Mouse (Mus musculus) forebrain, embryonic 12.5 days (tissue): ENCODE data around the gene Ncoa3. TPM values are rescaled to one million over a fixed set of nuclear protein-coding genes. Genes with fewer than 3 reads are reported as not detected.

Experiments
- ATAC-seq: fragments of 200-750 bp; cut with Nextera tagmentation; 2 replicates; pipeline ENCODE4 v1.8.0; 2017; ENCODE audit warnings: moderate TSS enrichment; ENCODE audit not compliant: low FRiP score
- H3K27ac ChIP-seq: fragments of 300-500 bp; sonication (generic); 2 replicates; pipeline ENCODE4 v1.5.1; 2016; ENCODE audit warnings: mild to moderate bottlenecking
- H3K27me3 ChIP-seq: fragments of 300-500 bp; sonication (generic); 2 replicates; pipeline ENCODE4 v1.6.1; 2016; ENCODE audit warnings: mild to moderate bottlenecking
- H3K36me3 ChIP-seq: fragments of 300-500 bp; sonication (generic); replicated peaks from 2 replicates; pipeline ENCODE4 v1.6.1; 2016; ENCODE audit warnings: mild to moderate bottlenecking
- H3K4me1 ChIP-seq: fragments of 300-500 bp; sonication (generic); 2 replicates; pipeline ENCODE4 v1.6.1; 2016
- H3K4me2 ChIP-seq: fragments of 300-500 bp; sonication (generic); 2 replicates; pipeline ENCODE4 v1.6.1; 2016; ENCODE audit warnings: mild to moderate bottlenecking, moderate library complexity
- H3K4me3 ChIP-seq: fragments of 300-500 bp; sonication (generic); replicated peaks from 2 replicates; pipeline ENCODE4 v1.5.1; 2016; ENCODE audit warnings: mild to moderate bottlenecking
- H3K9ac ChIP-seq: fragments of 300-500 bp; sonication (generic); 2 replicates; pipeline ENCODE4 v1.6.1; 2016; ENCODE audit warnings: mild to moderate bottlenecking
- H3K9me3 ChIP-seq: fragments of 300-500 bp; sonication (generic); 2 replicates; pipeline ENCODE4 v1.6.1; 2016
- WGBS: fragments of 180-500 bp; shearing (Covaris S2); methylation state at CpG from one replicate; pipeline ENCODE4 v1.1.7; 2016; 5-methylcytosine and 5-hydroxymethylcytosine counted together
- polyA plus RNA-seq: library from polyadenylated mRNA; unstranded; fragments of >200 nt; fragmentation: Nextera tagmentation; extraction: Ambion mirVana; gene quantifications from 2 replicates; pipeline ENCODE4 v1.2.1, GENCODE M21; 2016

The Ncoa3 gene
- polyA plus RNA-seq, 1 experiment from 2014 or later, result 12.9 TPM

DNA sequence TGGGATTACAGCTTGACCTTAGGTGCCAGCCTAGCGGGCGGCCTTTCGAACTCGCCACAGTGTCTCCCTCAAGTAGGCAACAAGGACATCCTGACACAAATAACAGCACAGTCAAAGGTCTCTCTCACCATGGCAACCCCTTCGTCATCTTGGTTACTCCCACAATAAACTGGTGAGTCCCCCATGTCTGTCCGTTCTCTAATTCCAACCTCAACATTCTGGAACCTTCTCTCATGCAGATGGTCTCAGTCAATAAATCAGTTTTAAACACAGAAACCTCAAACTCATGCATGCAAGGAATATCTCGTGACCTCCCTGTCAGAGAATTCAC is 123.8 kb downstream of the Ncoa3 start:
- no peak overlapping the region for H3K4me2 ChIP-seq
- H3K9me3 ChIP-seq, result no peaks in the 10 kb centered on the region
- WGBS, result 95% methylated on average over 7 of the region's 7 CpGs
- H3K4me3 ChIP-seq, result no peak overlapping the region
- H3K9ac ChIP-seq, result no peak overlapping the region
- peaks cover 14% of the 10 kb centered on the region for H3K4me1 ChIP-seq
- H3K36me3 ChIP-seq, result peaks cover 19% of the 10 kb centered on the region
- ATAC-seq, result no peak
- no peak overlapping the region for H3K27ac ChIP-seq
- H3K27me3 ChIP-seq, result no peaks in the 10 kb centered on the region

GRCm38 (mm10) chr2:166116704-166117103 is 124.3 kb downstream of the Ncoa3 start:
- Histone ChIP-seq H3K9me3 (no peaks in the 10 kb centered on the region), H3K36me3 (peaks cover 19% of the 10 kb centered on the region), H3K27ac (no peak overlapping the region), H3K9ac (no peak overlapping the region), H3K4me1 (peaks cover 13% of the 10 kb centered on the region), H3K27me3 (no peaks in the 10 kb centered on the region), H3K4me3 (no peak overlapping the region), H3K4me2 (no peak overlapping the region)
- WGBS, result 98% methylated on average over 16 of the region's 16 CpGs
- no peak for ATAC-seq

DNA sequence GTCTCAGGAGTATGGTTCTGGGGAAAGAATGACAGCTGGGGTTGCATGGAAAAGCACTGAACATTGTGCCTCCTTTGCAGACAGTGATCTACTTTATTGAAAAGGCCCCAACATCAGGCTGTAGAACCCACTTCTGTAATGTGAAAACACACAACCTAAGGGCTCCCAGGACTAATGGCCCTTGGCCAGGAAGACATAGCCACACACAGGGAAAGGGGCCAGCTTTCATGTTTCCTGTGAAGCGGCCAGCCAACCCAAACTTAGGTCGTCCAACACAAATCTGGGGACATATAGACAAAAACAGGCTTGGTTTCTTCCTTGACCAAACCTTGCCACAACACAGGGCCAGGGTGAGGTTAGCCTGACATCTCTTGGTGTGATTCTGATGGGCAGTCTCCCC is 127.6 kb downstream of the Ncoa3 start:
- H3K4me3 ChIP-seq, result no peak overlapping the region
- peaks cover 25% of the 10 kb centered on the region for H3K36me3 ChIP-seq
- H3K9ac ChIP-seq, result no peak overlapping the region
- ATAC-seq, result no peak
- no peak overlapping the region for H3K27ac ChIP-seq
- H3K27me3 ChIP-seq, result no peaks in the 10 kb centered on the region
- H3K4me1 ChIP-seq, result no peaks in the 10 kb centered on the region
- WGBS, result 87% methylated on average over 2 of the region's 2 CpGs
- no peaks in the 10 kb centered on the region for H3K9me3 ChIP-seq
- H3K4me2 ChIP-seq, result no peak overlapping the region

DNA sequence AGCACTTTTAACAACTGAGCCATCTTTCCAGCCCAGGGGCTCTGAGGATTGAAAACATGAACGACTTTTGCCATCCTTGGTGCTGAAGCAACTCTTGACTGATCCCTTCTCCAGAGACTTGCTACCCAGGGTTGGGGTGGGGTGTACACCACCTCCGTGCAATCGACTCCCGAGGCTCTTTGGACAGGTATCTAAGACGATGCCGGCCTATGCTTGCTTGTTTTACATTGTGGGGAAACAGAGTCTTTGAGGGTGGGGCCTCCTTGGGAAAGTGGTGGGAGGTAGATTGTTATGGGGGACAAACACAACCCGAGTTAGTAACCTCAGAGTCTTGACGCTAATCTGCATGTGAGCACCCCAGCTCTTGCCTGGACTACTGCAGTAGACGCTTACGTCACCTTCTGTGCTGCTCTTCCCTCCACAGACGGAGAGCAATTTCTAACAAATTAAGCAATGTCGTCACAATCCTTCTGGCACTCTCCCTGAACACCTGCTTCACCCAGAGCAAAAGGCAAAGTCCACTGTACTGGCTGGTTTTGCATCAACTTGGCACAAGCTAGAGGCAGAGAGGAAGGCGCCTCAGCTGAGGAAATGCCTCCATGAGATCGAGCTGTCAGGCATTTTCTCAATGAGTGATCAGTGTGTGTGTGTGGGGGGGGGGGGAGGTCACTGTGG is 129.4 kb downstream of the Ncoa3 start:
- no peak overlapping the region for H3K4me2 ChIP-seq
- 88% methylated on average over 14 of the region's 14 CpGs for WGBS
- no peaks in the 10 kb centered on the region for H3K9me3 ChIP-seq
- H3K9ac ChIP-seq, result no peak overlapping the region
- H3K27me3 ChIP-seq, result no peaks in the 10 kb centered on the region
- no peak overlapping the region for H3K27ac ChIP-seq
- peaks cover 11% of the 10 kb centered on the region; the same call in 1 of the 2 replicates for H3K36me3 ChIP-seq
- no peak overlapping the region for H3K4me3 ChIP-seq
- H3K4me1 ChIP-seq, result peaks cover 8% of the 10 kb centered on the region; the same call in 1 of the 2 replicates
- ATAC-seq, result no peak

DNA sequence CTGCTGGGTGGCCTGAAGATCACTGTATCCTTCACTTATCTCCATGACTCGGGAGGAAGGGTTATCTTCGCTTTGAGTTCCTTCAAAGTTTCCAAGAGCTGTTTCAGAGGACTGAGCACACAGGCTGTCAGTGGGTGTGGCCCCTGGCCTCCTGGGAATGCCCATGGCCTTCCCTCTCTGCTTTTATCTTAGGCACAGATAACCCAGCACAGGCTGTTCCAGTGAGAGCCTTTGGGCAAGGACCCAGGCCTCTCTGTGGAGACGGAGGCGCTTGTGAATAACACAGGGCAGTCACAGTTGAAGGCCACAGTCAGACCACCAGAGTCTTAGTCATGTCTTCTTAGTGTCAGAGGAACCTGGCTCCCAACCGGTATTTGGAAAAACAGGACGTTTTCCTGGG is 130.3 kb downstream of the Ncoa3 start:
- no peaks in the 10 kb centered on the region for H3K27me3 ChIP-seq
- H3K9ac ChIP-seq, result no peak overlapping the region
- WGBS, result 91% methylated on average over 6 of the region's 6 CpGs
- peaks cover 8% of the 10 kb centered on the region; the same call in 1 of the 2 replicates for H3K4me1 ChIP-seq
- no peak overlapping the region for H3K4me3 ChIP-seq
- H3K4me2 ChIP-seq, result no peak overlapping the region
- no peaks in the 10 kb centered on the region for H3K9me3 ChIP-seq
- peaks cover 9% of the 10 kb centered on the region; the same call in 1 of the 2 replicates for H3K36me3 ChIP-seq
- no peak for ATAC-seq
- H3K27ac ChIP-seq, result no peak overlapping the region

Other genes with a start within 250 kb of the Ncoa3 start
- gene Zmynd8, start 93.6 kb upstream of the Ncoa3 start, polyA plus RNA-seq, result 67.6 and 71.5 TPM in 2 replicates
- 67.1 and 77.9 TPM in 2 replicates for gene Sulf2, start 163.0 kb downstream of the Ncoa3 start, polyA plus RNA-seq